Mouse (Mus musculus) spleen, adult 12 weeks (tissue): ENCODE data around the gene Nyap1.

ENCODE experiments used
- DNase-seq: peaks from one replicate; pipeline ENCODE4 v3.0.0; 2022; ENCODE audit warnings: low spot score

The Nyap1 gene

DNA sequence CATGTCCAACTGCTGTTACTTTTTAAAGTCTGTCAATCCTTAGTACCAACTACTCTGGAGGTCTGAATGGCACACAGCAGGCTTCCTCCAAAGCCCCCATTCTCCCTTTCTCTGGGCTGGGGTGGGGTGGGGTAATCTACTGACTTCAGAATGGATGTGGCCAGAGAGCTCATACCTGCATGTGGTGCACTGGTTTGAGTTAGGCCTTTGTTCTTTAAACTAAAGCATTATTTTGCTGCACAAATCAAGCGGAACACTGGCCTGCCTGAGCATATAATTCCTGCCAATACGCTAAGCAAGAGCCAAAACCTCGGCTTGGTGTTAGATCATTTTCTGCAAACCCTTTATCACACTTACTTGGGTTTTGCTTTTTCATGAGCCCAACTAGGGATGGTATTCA lies 46.6 kb downstream of the Nyap1 start:
- DNase-seq: no peak

DNA sequence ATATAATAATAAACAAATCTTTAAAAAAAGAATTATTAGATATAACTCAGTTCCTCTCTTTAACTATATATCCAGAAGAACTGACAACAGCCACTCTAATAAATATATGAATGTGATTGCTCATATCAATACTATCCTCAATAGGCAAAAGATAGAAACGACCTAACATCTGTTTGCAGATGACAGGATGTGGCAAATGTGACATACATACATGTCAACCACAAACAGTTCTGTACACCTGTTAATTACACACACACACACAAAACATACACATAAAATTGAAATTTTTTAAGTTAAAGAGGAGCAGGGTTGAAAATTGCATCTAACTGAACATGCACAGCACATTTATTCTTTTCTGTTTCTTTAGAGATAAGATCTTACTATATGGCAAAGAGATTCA lies 49.5 kb downstream of the Nyap1 start:
- no peak for DNase-seq

DNA sequence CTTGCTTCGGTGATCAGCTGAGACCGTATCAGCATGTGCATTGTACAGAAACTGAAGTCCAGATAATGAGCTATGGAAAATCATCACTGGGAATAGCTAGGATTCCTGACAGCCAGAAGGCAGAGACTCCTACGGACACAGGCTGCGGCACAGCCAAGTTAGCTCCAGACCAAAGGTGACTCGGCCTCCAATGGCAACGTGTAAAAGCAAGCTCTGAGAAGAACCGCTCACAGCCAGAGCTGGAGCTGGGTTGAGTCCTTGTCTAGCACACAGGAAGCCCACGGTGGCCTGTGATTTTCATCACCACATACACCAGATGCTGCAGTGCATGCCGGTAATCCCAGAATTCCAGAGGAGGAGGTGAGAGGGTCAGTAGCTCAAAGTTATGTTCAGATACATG lies 50.9 kb downstream of the Nyap1 start:
- DNase-seq: no peak

GRCm38 (mm10) chr5:137689974-137690373 lies 51.4 kb downstream of the Nyap1 start:
- DNase-seq: no peak

GRCm38 (mm10) chr5:137686127-137686790 lies 55.1 kb downstream of the Nyap1 start:
- peak; percentile 64 for DNase-seq

GRCm38 (mm10) chr5:137685653-137686052 lies 55.8 kb downstream of the Nyap1 start:
- no peak for DNase-seq

GRCm38 (mm10) chr5:137684294-137685123 lies 56.9 kb downstream of the Nyap1 start, which contains the start of gene Agfg2:
TSS of gene Agfg2 (minus strand) at chr5:137684726.
- DNase-seq: peak; percentile 95

DNA sequence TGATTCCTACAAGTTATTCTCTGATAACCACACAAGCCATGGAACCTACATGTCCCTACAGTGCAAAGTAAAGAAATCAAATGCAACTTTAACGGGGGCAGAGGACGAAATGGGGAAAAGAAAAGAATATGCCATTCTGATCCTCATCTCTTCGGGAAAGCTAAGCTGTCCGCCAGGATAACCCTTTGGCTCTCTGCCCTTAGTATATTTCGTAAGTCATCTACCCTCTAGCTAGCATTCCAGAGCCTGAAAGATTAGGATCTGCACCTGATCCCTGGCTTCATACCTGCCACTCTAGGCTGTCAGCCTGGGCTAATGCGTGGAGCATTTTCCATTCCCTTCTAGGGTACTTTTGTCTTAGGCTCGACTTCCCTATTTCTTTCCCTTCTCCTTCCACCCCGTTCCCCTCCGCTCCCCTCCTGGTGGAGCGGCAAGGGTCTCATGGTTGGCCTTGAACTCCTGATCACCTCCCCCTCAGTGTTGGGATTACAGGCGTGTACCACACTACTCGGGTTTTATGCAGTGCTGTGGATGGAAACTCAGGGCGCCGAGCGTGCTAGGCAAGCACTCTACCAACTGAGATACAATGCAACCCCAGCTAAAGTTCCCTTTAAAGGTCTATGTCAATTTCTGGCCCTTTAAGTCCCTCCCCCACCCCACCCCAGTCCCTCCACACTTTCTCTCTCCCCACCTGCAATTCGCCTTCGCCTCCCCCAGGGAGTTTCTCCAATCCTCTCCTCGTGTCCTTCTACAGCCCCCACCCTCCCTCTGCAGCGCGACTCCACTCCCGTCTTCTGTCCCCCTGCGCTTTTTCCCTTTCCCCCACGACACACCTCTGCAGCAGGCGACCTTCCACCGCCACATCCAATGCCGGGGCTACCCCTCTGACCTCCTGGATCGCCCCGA lies 57.8 kb downstream of the Nyap1 start:
- no peak for DNase-seq

DNA sequence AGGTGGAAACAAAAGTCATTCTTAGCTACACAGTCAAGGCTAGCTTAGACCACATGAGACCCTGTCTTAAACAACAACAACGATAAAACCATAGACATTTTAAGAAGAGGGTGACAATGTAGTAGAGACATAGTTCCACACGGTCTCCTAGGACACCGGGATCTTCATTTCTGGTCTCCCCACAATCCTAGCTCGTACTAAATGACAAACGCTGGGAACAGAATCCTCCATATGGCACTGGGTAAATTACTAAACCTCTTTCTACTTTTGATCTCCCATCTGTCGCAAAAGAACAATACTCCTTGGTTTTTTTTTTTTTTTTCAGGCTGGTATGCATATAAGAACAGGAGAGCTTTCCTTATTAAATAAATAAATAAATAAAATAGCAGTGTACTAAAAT lies 58.9 kb downstream of the Nyap1 start:
- no peak for DNase-seq
